Mouse (Mus musculus) neural tube, embryonic 13.5 days (tissue): ENCODE data around the gene Gm13102. TPM values are rescaled to one million over a fixed set of nuclear protein-coding genes. Genes with fewer than 3 reads are reported as not detected.
"Not testable (repeated sequence)": the region's sequence is repeated elsewhere in the genome, so short reads cannot be mapped to it uniquely, and the experiment has no call there.

Experiments
- ATAC-seq: fragments of 200-750 bp; cut with Nextera tagmentation; 2 replicates; pipeline ENCODE4 v1.8.0; 2017; ENCODE audit warnings: low read depth, mild to moderate bottlenecking, moderate TSS enrichment, moderate library complexity
- H3K27ac ChIP-seq: fragments of 300-500 bp; sonication (generic); replicated peaks from 2 replicates; pipeline ENCODE4 v1.5.1; 2015; ENCODE audit warnings: moderate library complexity, mild to moderate bottlenecking, inconsistent platforms
- H3K27me3 ChIP-seq: fragments of 300-500 bp; sonication (generic); 2 replicates; pipeline ENCODE4 v1.6.1; 2015; ENCODE audit warnings: mild to moderate bottlenecking, inconsistent platforms
- H3K36me3 ChIP-seq: fragments of 300-500 bp; sonication (generic); 2 replicates; pipeline ENCODE4 v1.6.1; 2015; ENCODE audit warnings: mild to moderate bottlenecking, inconsistent platforms
- H3K4me1 ChIP-seq: fragments of 300-500 bp; sonication (generic); replicated peaks from 2 replicates; pipeline ENCODE4 v1.6.1; 2015; ENCODE audit warnings: inconsistent platforms
- H3K4me2 ChIP-seq: fragments of 300-500 bp; sonication (generic); 2 replicates; pipeline ENCODE4 v1.6.1; 2015; ENCODE audit warnings: inconsistent platforms, mild to moderate bottlenecking, moderate library complexity
- H3K4me3 ChIP-seq: fragments of 300-500 bp; sonication (generic); 2 replicates; pipeline ENCODE4 v1.5.1; 2015; ENCODE audit warnings: mild to moderate bottlenecking, inconsistent platforms
- H3K9ac ChIP-seq: fragments of 300-500 bp; sonication (generic); 2 replicates; pipeline ENCODE4 v1.6.1; 2015; ENCODE audit warnings: moderate library complexity, mild to moderate bottlenecking, inconsistent platforms
- H3K9me3 ChIP-seq: fragments of 300-500 bp; sonication (generic); 2 replicates; pipeline ENCODE4 v1.6.1; 2016; ENCODE audit warnings: inconsistent platforms
- WGBS: fragments of 180-500 bp; shearing (Covaris S2); methylation state at CpG from one replicate; pipeline ENCODE4 v1.1.7; 2015; 5-methylcytosine and 5-hydroxymethylcytosine counted together
- polyA plus RNA-seq: library from polyadenylated mRNA; unstranded; fragments of >200 nt; fragmentation: Nextera tagmentation; extraction: Ambion mirVana; gene quantifications from 2 replicates; pipeline ENCODE4 v1.2.1, GENCODE M21; 2015

Gm13102 gene
- polyA plus RNA-seq: not detected in 2 replicates

- not testable (repeated sequence) for H3K27me3 ChIP-seq, H3K4me3 ChIP-seq, H3K36me3 ChIP-seq, H3K4me2 ChIP-seq, H3K9me3 ChIP-seq, ATAC-seq, H3K4me1 ChIP-seq, H3K9ac ChIP-seq, H3K27ac ChIP-seq
- WGBS: 43% methylated on average over 1 of the region's 2 CpGs
Measured at GRCm38 (mm10) chr4:144106174-144106573, at the start of gene Gm13102. Gm13102 (plus strand) TSS chr4:144106474.

- not testable (repeated sequence) for H3K4me1 ChIP-seq, H3K4me2 ChIP-seq, H3K4me3 ChIP-seq, ATAC-seq, H3K27ac ChIP-seq, H3K9ac ChIP-seq, H3K36me3 ChIP-seq, H3K27me3 ChIP-seq
- 90% methylated on average over 3 of the region's 3 CpGs for WGBS
- H3K9me3 ChIP-seq: 0 out of 2 replicates have a peak, but pooled peaks cover 11% of the 10 kb centered on the region
Measured at GRCm38 (mm10) chr4:144058826-144059225, 47.4 kb upstream of the Gm13102 start, which contains the start of gene Pramel4. Pramel4 (plus strand) TSS chr4:144059126.

Other genes with a start within 250 kb of the Gm13102 start
- gene Pramef6, start 206.1 kb upstream of the Gm13102 start, polyA plus RNA-seq: not detected in 2 replicates
- not detected in 2 replicates for gene Pramef25, start 155.5 kb upstream of the Gm13102 start, polyA plus RNA-seq
- gene Gm13101, start 139.5 kb upstream of the Gm13102 start, polyA plus RNA-seq: not detected in 2 replicates
- gene Pramef17, start 112.1 kb upstream of the Gm13102 start, polyA plus RNA-seq: not detected in 2 replicates
- not detected in 2 replicates for gene Pramel4, start 47.3 kb upstream of the Gm13102 start, polyA plus RNA-seq
- gene Oog3, start 56.2 kb downstream of the Gm13102 start, polyA plus RNA-seq: not detected in 2 replicates
- not detected in 2 replicates for gene Oog2, start 84.2 kb downstream of the Gm13102 start, polyA plus RNA-seq
- not detected in 2 replicates for gene C87977, start 106.8 kb downstream of the Gm13102 start, polyA plus RNA-seq
- not detected in 2 replicates for gene Pramel5, start 174.0 kb downstream of the Gm13102 start, polyA plus RNA-seq
- gene Gm13128, start 223.8 kb downstream of the Gm13102 start, polyA plus RNA-seq: not detected in 2 replicates